Mouse (Mus musculus): ENCODE results near the gene Gpx4.

Gene Gpx4

GRCm38 (mm10) chr10:80103032-80103431, 56.1 kb downstream of the Gpx4 start:
- in situ Hi-C loops (cut with MboI; ENCODE audit: low sequenced_read_pairs): no loop called here

GRCm38 (mm10) chr10:80104181-80104580, 57.2 kb downstream of the Gpx4 start:
- in situ Hi-C loops (cut with MboI; ENCODE audit: low sequenced_read_pairs): no loop called here

- in situ Hi-C loops (cut with MboI; ENCODE audit: low sequenced_read_pairs): no loop called here
Measured at GRCm38 (mm10) chr10:80105460-80105859, 58.5 kb downstream of the Gpx4 start, which contains the start of gene Sbno2. Gene Sbno2, minus strand, starts transcription at chr10:80105571.

GRCm38 (mm10) chr10:80105926-80106325, 59.0 kb downstream of the Gpx4 start:
- in situ Hi-C loops (cut with MboI; ENCODE audit: low sequenced_read_pairs): no loop called here
